Mouse (Mus musculus) hindbrain, postnatal 0 days (tissue): ENCODE measurements at regions not wholly inside any gene's neighbourhood (a gene's known extent, or its start where the extent isn't known, plus 50 kb on each side); places are given as distances from the start of the nearest gene placed in this dataset.
A peak's percentile ranks its signal among the peaks of the same experiment; 100 is the strongest.

ENCODE experiments used
- ATAC-seq: fragments of 200-750 bp; cut with Nextera tagmentation; 2 replicates; pipeline ENCODE4 v1.8.0; 2017; ENCODE audit warnings: mild to moderate bottlenecking, moderate TSS enrichment, moderate library complexity
- DNase-seq: peaks from one replicate; pipeline ENCODE4 v3.0.0-alpha.2; 2015; ENCODE audit warnings: low spot score
- H3K27ac ChIP-seq: fragments of 300-500 bp; sonication (generic); 2 replicates; pipeline ENCODE4 v1.5.1; 2014; ENCODE audit warnings: mild to moderate bottlenecking
- H3K27me3 ChIP-seq: fragments of 300-500 bp; sonication (generic); 2 replicates; pipeline ENCODE4 v1.6.1; 2014; ENCODE audit warnings: low read length, mixed read lengths; ENCODE audit not compliant: insufficient read depth
- H3K36me3 ChIP-seq: fragments of 300-500 bp; sonication (generic); 2 replicates; pipeline ENCODE4 v1.6.1; 2014; ENCODE audit warnings: low read length, mixed read lengths; ENCODE audit not compliant: insufficient read depth
- H3K4me1 ChIP-seq: fragments of 300-500 bp; sonication (generic); 2 replicates; pipeline ENCODE4 v1.6.1; 2014; ENCODE audit warnings: antibody characterized with exemption, low read length, mixed read lengths; ENCODE audit not compliant: insufficient read depth
- H3K4me2 ChIP-seq: fragments of 300-500 bp; sonication (generic); 2 replicates; pipeline ENCODE4 v1.6.1; 2014; ENCODE audit warnings: low read depth, mild to moderate bottlenecking, low read length, moderate library complexity, mixed read lengths
- H3K4me3 ChIP-seq: fragments of 300-500 bp; sonication (generic); 2 replicates; pipeline ENCODE4 v1.5.1; 2014; ENCODE audit warnings: low read length
- H3K9ac ChIP-seq: fragments of 300-500 bp; sonication (generic); replicated peaks from 2 replicates; pipeline ENCODE4 v1.6.1; 2014; ENCODE audit warnings: mild to moderate bottlenecking, low read length, moderate library complexity, mixed read lengths
- H3K9me3 ChIP-seq: fragments of 300-500 bp; sonication (generic); 2 replicates; pipeline ENCODE4 v1.6.1; 2016; ENCODE audit warnings: low read length, mixed read lengths
- CTCF ChIP-seq: IDR thresholded peaks from 2 replicates; pipeline ENCODE4 v1.5.1; 2016; ENCODE audit warnings: antibody characterized with exemption, control low read depth, low read depth
- WGBS: fragments of 180-500 bp; shearing (Covaris S2); extraction: QIAGEN DNeasy Blood & Tissue Kit; methylation state at CpG from one replicate; pipeline ENCODE4 v1.1.7; 2014; 5-methylcytosine and 5-hydroxymethylcytosine counted together

- Histone ChIP-seq H3K4me2 (no peak overlapping the region), H3K9me3 (no peaks in the 10 kb centered on the region), H3K4me1 (no peaks in the 10 kb centered on the region), H3K27ac (no peak overlapping the region), H3K27me3 (no peaks in the 10 kb centered on the region), H3K9ac (no peak overlapping the region), H3K4me3 (no peak overlapping the region), H3K36me3 (no peaks in the 10 kb centered on the region)
- ATAC-seq (no peak), DNase-seq (peak; percentile 31)
- WGBS: 33% methylated on average over 3 of the region's 3 CpGs
- TF ChIP-seq CTCF: peak; percentile 50
Measured at GRCm38 (mm10) chr3:91416137-91416536, 325.5 kb upstream of the 9130204L05Rik start.
